Mouse (Mus musculus): ENCODE results near the gene Wrb. TPM values are rescaled to one million over a fixed set of nuclear protein-coding genes. Genes with fewer than 3 reads are reported as not detected.

Gene Wrb
- polyA plus RNA-seq, 1 experiment from 2014 or later, result 175 TPM

DNA sequence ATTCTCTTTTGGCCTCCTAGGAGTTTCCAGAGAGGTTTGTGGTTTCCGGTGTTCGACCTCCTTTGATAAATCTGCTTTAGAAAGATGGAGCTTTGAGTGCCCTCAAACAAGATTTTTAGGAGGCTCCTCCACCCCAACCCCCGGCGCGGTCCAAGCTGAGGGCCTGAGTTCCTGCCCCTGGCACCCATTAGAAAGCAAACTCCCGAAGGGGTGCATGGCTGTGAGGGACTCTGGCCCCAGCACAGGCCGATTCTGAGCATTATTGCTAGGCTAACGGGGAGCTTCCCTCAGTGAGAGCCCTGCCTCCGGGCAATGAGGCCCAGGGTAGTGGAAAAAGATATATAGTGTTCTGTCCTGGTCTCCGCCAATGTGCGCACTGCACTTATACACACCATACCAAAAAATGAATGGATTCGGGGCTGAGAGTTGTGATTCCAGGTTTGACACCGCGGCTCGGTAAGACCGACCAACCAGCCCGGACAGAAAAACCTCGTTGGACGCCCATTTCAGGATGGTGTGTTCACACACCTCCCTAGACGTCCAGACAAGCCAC is 14.7 kb downstream of the Wrb start:
- H3K9me3 ChIP-seq, result no peaks in the 10 kb centered on the region
- peaks cover 7% of the 10 kb centered on the region; the same call in 1 of the 2 replicates for H3K36me3 ChIP-seq
- peak overlapping the region; percentile 41 for H3K4me3 ChIP-seq
- 0 out of 2 replicates have a peak, but pooled peaks have one; percentile 10 for ATAC-seq (replicated peaks)
- peak overlapping the region; percentile 69; the same call in 1 of the 2 replicates for H3K9ac ChIP-seq (replicated peaks)
- no peaks in the 10 kb centered on the region for H3K27me3 ChIP-seq
- H3K4me1 ChIP-seq, result peaks cover 22% of the 10 kb centered on the region
- 85% methylated on average over 20 of the region's 20 CpGs for WGBS
- H3K27ac ChIP-seq (replicated peaks), result no peak overlapping the region
- H3K4me2 ChIP-seq (replicated peaks), result peak overlapping the region; percentile 71

DNA sequence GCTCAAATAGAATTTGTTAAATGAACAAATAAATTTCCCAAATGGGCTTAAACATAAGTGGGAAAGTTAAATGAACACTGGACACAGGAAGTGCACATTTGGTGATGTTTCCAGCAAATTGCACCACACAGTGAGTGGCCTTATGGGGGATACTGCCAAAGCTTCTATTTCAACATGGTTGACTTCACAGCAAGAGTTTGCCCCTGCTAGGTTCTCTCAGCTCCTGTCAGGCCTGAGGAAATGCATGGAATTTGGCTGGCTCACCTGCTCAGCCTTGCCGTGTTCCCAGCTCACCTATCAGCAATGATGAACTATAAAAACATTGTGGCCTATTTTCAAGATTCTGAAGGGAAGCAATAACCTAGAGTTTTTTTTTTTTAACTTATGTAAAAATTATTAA is 15.7 kb downstream of the Wrb start:
- Histone ChIP-seq H3K4me3 (no peak overlapping the region), H3K4me2 (replicated peaks) (no peak overlapping the region), H3K36me3 (peaks cover 3% of the 10 kb centered on the region; the same call in 1 of the 2 replicates), H3K27ac (replicated peaks) (no peak overlapping the region), H3K9me3 (no peaks in the 10 kb centered on the region), H3K9ac (replicated peaks) (no peak overlapping the region), H3K27me3 (no peaks in the 10 kb centered on the region), H3K4me1 (peaks cover 27% of the 10 kb centered on the region)
- no peak for ATAC-seq (replicated peaks)
- 94% methylated on average over 1 of the region's 1 CpGs for WGBS

- Histone ChIP-seq H3K9me3 (no peaks in the 10 kb centered on the region), H3K9ac (replicated peaks) (no peak overlapping the region), H3K4me1 (peaks cover 27% of the 10 kb centered on the region), H3K4me2 (replicated peaks) (no peak overlapping the region), H3K4me3 (no peak overlapping the region), H3K27me3 (no peaks in the 10 kb centered on the region), H3K36me3 (no peaks in the 10 kb centered on the region), H3K27ac (replicated peaks) (no peak overlapping the region)
- ATAC-seq (replicated peaks), result no peak
- 87% methylated on average over 4 of the region's 4 CpGs for WGBS
Observed at GRCm38 (mm10) chr16:96161336-96161735, 16.1 kb downstream of the Wrb start.

DNA sequence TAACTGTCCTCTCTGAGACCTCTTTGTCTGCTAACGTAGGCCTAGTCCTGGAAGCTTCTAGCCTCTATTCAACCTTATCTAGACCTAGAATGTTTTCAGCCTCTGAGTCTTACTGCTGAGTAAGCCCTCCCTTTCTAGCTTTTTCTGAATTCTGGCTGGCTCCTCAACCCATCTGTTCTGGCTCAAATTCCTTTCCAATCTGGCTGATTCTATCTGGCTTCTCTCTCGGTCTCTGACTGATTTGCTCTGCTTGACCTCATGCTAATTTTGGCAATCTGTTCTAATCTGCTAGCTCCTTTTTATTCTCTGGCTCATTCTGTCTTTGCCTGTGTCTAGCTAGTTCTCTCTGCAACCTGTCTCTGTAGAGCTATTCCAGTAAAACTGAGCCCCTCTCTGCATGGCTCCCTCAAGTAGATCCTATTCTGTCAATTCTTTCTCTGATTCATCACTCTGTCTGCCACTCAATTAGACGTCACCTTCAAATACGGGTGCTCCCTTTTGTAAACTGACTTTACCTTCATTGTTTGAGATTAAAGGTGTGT is 20.6 kb downstream of the Wrb start:
- Histone ChIP-seq H3K27ac (replicated peaks) (peak overlapping the region; percentile 64), H3K4me2 (replicated peaks) (no peak overlapping the region), H3K9me3 (no peaks in the 10 kb centered on the region), H3K36me3 (no peaks in the 10 kb centered on the region), H3K27me3 (no peaks in the 10 kb centered on the region), H3K4me1 (peaks cover 6% of the 10 kb centered on the region; the same call in 1 of the 2 replicates), H3K4me3 (no peak overlapping the region), H3K9ac (replicated peaks) (no peak overlapping the region)
- WGBS, result 60% methylated on average over 4 of the region's 4 CpGs
- peak; percentile 61 for ATAC-seq (replicated peaks)

DNA sequence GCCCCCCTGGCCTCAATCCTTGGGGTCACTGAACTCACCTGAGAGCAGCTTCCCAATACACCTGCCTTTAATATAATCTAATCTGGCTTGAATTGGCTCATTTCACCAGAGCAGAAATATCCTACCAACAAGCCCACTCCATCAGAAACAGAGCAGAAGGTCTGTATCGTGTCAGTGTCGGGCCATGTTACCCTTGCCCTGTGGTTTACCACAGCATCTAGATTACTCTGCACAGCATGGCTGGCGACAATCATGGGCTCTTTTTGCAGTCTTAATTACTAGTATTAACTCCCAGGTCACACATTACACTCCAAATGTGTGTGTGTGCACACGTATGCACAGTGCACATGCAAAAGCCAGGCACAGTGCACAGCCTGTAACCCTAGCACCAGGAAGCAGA is 23.6 kb downstream of the Wrb start:
- Histone ChIP-seq H3K4me1 (peaks cover 6% of the 10 kb centered on the region; the same call in 1 of the 2 replicates), H3K36me3 (no peaks in the 10 kb centered on the region), H3K27ac (replicated peaks) (no peak overlapping the region), H3K27me3 (no peaks in the 10 kb centered on the region), H3K9ac (replicated peaks) (no peak overlapping the region), H3K4me2 (replicated peaks) (no peak overlapping the region), H3K4me3 (no peak overlapping the region), H3K9me3 (no peaks in the 10 kb centered on the region)
- 92% methylated on average over 4 of the region's 4 CpGs for WGBS
- no peak for ATAC-seq (replicated peaks)

DNA sequence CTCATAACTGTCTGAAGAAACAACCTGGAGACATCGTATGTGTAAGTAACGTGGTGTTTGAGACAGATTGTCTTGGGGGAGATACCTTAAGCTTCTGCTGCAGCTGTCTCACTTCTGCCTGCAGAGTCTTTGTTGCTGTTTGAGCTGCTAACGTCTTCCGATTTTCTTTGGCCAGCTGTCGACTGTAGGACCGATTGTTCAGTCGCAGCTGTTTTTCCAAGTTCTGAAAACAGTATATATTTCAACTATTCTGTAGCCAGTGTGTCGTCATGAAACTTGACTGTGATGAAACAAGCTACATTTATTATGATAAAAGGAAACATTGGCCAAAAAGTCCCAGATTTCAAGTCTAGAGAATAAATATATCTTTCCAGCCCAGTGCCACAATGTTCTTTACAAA is 28.4 kb downstream of the Wrb start:
- ATAC-seq (replicated peaks), result no peak
- 82% methylated on average over 8 of the region's 8 CpGs for WGBS
- no peaks in the 10 kb centered on the region for H3K27me3 ChIP-seq
- H3K4me1 ChIP-seq, result peaks cover 6% of the 10 kb centered on the region; the same call in 1 of the 2 replicates
- H3K9me3 ChIP-seq, result no peaks in the 10 kb centered on the region
- no peak overlapping the region for H3K9ac ChIP-seq (replicated peaks)
- H3K36me3 ChIP-seq, result no peaks in the 10 kb centered on the region
- no peak overlapping the region for H3K4me2 ChIP-seq (replicated peaks)
- H3K27ac ChIP-seq (replicated peaks), result no peak overlapping the region
- H3K4me3 ChIP-seq, result no peak overlapping the region

DNA sequence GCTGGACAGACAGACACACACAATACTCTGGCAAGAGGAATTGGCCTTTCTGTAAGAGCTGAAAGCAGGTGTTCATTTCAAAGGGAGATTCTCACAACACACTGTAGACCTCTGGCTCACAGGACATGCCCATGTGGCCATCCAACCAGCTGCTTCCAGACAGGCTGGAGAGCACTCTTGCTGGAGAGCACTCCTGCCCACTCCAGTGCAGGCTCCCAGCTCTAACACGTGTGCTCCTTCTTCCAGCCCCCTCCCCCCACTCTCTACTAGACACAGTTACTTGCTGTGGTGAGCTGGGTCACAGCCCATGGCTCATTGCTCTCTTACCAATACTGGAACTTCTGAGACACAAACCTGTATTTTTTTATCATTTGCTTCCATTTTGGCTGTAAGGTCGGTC is 30.2 kb downstream of the Wrb start:
- Histone ChIP-seq H3K27me3 (no peaks in the 10 kb centered on the region), H3K36me3 (no peaks in the 10 kb centered on the region), H3K9ac (replicated peaks) (no peak overlapping the region), H3K27ac (replicated peaks) (no peak overlapping the region), H3K4me1 (peaks cover 6% of the 10 kb centered on the region; the same call in 1 of the 2 replicates), H3K9me3 (no peaks in the 10 kb centered on the region), H3K4me3 (no peak overlapping the region), H3K4me2 (replicated peaks) (no peak overlapping the region)
- ATAC-seq (replicated peaks), result no peak
- 43% methylated on average over 2 of the region's 2 CpGs for WGBS

DNA sequence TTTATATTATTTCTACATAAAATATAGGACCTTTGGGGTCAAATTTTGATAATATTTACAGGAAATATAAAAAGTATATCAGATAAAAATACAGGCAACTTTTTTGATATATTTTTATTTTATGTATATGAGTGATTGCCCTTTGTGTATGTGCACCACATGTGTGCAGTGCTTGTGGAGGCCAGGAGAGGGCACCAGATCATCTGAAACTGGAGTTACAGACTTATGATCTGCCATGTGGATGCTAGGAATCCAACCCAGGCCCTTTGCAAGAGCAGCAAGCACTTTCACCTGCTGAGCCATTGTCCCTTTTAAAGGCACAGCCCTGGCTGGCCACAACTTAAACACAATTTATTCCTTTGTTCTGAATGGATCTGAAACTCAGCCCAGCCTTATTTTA is 33.9 kb downstream of the Wrb start:
- Histone ChIP-seq H3K27ac (replicated peaks) (no peak overlapping the region), H3K4me1 (peaks cover 6% of the 10 kb centered on the region; the same call in 1 of the 2 replicates), H3K36me3 (no peaks in the 10 kb centered on the region), H3K9me3 (no peaks in the 10 kb centered on the region), H3K9ac (replicated peaks) (no peak overlapping the region), H3K4me3 (no peak overlapping the region), H3K4me2 (replicated peaks) (no peak overlapping the region), H3K27me3 (no peaks in the 10 kb centered on the region)
- ATAC-seq (replicated peaks), result no peak

- no peaks in the 10 kb centered on the region for H3K36me3 ChIP-seq
- H3K4me1 ChIP-seq, result peaks cover 10% of the 10 kb centered on the region
- no peaks in the 10 kb centered on the region for H3K27me3 ChIP-seq
- no peak for ATAC-seq (replicated peaks)
- H3K4me3 ChIP-seq, result no peak overlapping the region
- H3K9me3 ChIP-seq, result no peaks in the 10 kb centered on the region
- H3K9ac ChIP-seq (replicated peaks), result no peak overlapping the region
- 87% methylated on average over 5 of the region's 5 CpGs for WGBS
- H3K4me2 ChIP-seq (replicated peaks), result no peak overlapping the region
- no peak overlapping the region for H3K27ac ChIP-seq (replicated peaks)
Observed at GRCm38 (mm10) chr16:96187619-96188018, 42.4 kb downstream of the Wrb start.

DNA sequence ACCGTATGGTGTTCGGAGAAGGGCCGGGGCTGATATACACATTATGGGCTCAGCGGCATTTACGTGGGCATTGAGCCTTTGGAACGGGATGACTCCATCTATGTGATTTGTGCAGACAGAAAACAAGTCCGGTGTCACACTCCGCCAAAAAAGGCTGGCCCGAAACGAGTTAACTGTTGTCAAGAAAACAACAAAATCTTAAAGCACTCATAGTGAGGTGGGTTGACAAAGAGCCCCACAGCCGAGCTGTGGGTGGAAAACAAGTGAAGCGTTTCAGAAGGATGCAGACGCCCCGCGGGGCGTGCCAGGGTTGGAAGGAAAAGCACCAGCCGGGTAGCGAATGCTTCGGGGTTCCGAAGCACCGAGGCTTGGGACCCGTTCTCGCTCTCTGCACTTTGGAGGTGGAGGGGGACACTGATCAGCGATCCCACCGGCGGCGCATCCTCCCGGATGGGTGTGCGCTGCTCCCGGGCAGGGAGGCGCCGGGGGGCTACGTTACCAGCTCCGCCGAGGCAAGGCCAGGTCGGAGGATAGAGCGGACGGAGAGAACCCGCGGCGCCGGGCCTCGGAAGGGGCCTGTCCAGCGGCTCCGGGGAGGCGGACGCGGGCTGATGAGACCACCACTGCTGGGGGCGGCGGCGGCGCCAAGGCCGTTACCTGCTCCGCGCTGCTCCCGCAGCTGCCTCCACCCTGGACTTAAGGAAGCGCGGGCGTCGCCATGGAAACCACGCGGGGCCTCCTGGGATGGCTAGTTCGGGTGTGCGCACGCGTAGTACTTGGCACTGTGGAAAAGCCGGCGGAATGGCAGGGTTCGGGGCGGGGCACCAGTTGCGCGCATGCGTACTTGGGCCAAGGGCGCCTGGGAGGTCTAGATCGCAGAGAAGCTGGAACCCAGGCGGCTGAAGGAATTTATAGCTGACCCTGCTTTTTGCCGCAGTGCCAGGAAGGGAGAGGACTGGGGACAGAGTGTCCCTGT is 46.6 kb downstream of the Wrb start, which contains the start of gene Lca5l:
Gene Lca5l, minus strand, starts transcription at position 741 of the 976 bp plus-strand sequence.
- no peaks in the 10 kb centered on the region for H3K9me3 ChIP-seq
- ATAC-seq (replicated peaks), result peak; percentile 99
- peak within 1 kb of the TSS; percentile 78 for H3K27ac ChIP-seq (replicated peaks)
- H3K9ac ChIP-seq (replicated peaks), result peak within 1 kb of the TSS; percentile 81
- H3K4me1 ChIP-seq, result peaks cover 11% of the 10 kb centered on the region
- peak within 1 kb of the TSS; percentile 70 for H3K4me2 ChIP-seq (replicated peaks)
- WGBS, result under 1% methylated on average over 77 of the region's 77 CpGs
- H3K27me3 ChIP-seq, result no peaks in the 10 kb centered on the region
- H3K4me3 ChIP-seq, result peak within 1 kb of the TSS; percentile 67
- no peaks in the 10 kb centered on the region for H3K36me3 ChIP-seq

DNA sequence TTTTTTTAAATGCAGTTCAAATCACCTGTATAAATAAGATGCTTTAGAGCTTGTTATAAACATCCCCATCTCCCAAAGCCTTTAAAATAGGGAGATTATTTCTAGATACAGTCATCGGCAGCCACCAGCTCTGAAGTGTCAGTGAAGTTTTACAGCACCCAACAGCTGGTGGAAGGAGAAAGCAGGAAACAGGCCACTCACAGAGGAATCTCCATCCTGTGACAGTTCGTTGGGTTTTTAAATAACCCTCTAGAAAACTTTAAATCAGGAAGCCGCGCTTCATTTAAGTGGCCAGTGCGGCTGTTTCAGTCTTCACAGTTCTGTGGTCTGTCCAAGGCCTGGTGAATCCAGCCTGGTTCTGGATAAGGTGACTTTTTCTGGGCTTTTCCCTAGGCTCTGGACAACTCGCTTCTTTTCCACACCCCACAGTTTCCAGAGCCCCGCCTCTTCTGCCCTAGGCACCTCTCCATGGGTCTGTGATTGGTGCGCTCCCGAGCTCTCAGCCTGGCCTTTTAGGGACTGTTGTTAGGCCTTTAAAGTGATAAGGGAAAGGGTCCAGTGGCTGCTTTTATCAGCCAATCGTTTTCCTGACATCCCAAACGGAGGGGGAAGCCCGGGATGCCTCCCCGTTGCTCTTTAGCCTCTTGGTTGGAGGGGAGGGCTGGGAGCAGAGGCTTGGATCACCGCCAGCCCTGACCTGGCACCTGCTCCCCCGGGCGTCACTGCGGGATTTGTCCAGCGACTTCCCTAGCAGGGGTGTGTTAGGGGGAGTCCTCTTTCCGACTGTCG is 54.9 kb downstream of the Wrb start, which contains the start of gene Sh3bgr:
Gene Sh3bgr, plus strand, starts transcription at position 538 of the 789 bp plus-strand sequence.
- 0 out of 2 replicates have a peak within 1 kb of the TSS, but pooled peaks have one; percentile 9 for H3K4me3 ChIP-seq
- H3K9me3 ChIP-seq, result no peaks in the 10 kb centered on the region
- peak within 1 kb of the TSS; percentile 9 for H3K9ac ChIP-seq (replicated peaks)
- no peaks in the 10 kb centered on the region for H3K36me3 ChIP-seq
- no peak within 1 kb of the TSS for H3K27ac ChIP-seq (replicated peaks)
- peak within 1 kb of the TSS; percentile 38 for H3K4me2 ChIP-seq (replicated peaks)
- 10% methylated on average over 20 of the region's 20 CpGs for WGBS
- peaks cover 8% of the 10 kb centered on the region for H3K4me1 ChIP-seq
- ATAC-seq (replicated peaks), result peak; percentile 64; the same call in 1 of the 2 replicates
- no peaks in the 10 kb centered on the region for H3K27me3 ChIP-seq

All from forebrain, embryonic 15.5 days (tissue).